Mouse (Mus musculus) liver, postnatal 0 days (tissue): Measurements from ENCODE around the gene Ptpn22. TPM values are rescaled to one million over a fixed set of nuclear protein-coding genes. Genes with fewer than 3 reads are reported as not detected.

ENCODE experiments used
- ATAC-seq: fragments of 200-750 bp; cut with Nextera tagmentation; 2 replicates; pipeline ENCODE4 v1.8.0; 2017; ENCODE audit warnings: mild to moderate bottlenecking, moderate library complexity
- DNase-seq: peaks from one replicate; pipeline ENCODE4 v3.0.0-alpha.2; 2016
- H3K27ac ChIP-seq: fragments of 300-500 bp; sonication (generic); 2 replicates; pipeline ENCODE4 v1.5.1; 2014; ENCODE audit warnings: antibody characterized with exemption, moderate library complexity, mild to moderate bottlenecking, low read depth
- H3K27me3 ChIP-seq: fragments of 300-500 bp; sonication (generic); 2 replicates; pipeline ENCODE4 v1.6.1; 2014; ENCODE audit warnings: low read length, control low read depth, mixed read lengths; ENCODE audit not compliant: insufficient read depth
- H3K36me3 ChIP-seq: fragments of 300-500 bp; sonication (generic); replicated peaks from 2 replicates; pipeline ENCODE4 v1.6.1; 2014; ENCODE audit warnings: mild to moderate bottlenecking, control low read depth, low read length, moderate library complexity, mixed read lengths; ENCODE audit not compliant: insufficient read depth
- H3K4me1 ChIP-seq: fragments of 300-500 bp; sonication (generic); 2 replicates; pipeline ENCODE4 v1.6.1; 2014; ENCODE audit warnings: antibody characterized with exemption, mild to moderate bottlenecking, control low read depth; ENCODE audit not compliant: insufficient read depth
- H3K4me2 ChIP-seq: fragments of 300-500 bp; sonication (generic); 2 replicates; pipeline ENCODE4 v1.6.1; 2014; ENCODE audit warnings: low read depth, mild to moderate bottlenecking, low read length, moderate library complexity, mixed read lengths
- H3K4me3 ChIP-seq: fragments of 300-500 bp; sonication (generic); 2 replicates; pipeline ENCODE4 v1.5.1; 2014; ENCODE audit warnings: low read depth, low read length
- H3K9ac ChIP-seq: fragments of 300-500 bp; sonication (generic); replicated peaks from 2 replicates; pipeline ENCODE4 v1.6.1; 2014; ENCODE audit warnings: mild to moderate bottlenecking, moderate library complexity
- H3K9me3 ChIP-seq: fragments of 300-500 bp; sonication (generic); 2 replicates; pipeline ENCODE4 v1.6.1; 2016; ENCODE audit warnings: mild to moderate bottlenecking, control low read depth, low read length, mixed read lengths
- CTCF ChIP-seq: sonication (generic); IDR thresholded peaks from 2 replicates; pipeline ENCODE4 v1.5.1; 2016; ENCODE audit warnings: antibody characterized with exemption, low read depth
- EP300 ChIP-seq: IDR thresholded peaks from 2 replicates; pipeline ENCODE4 v1.6.1; 2016; ENCODE audit warnings: antibody characterized with exemption, low read depth, mild to moderate bottlenecking
- WGBS: fragments of 180-500 bp; shearing (Covaris S2); extraction: QIAGEN DNeasy Blood & Tissue Kit; methylation state at CpG from one replicate; pipeline ENCODE4 v1.1.7; 2014; ENCODE audit not compliant: insufficient replicate concordance; 5-methylcytosine and 5-hydroxymethylcytosine counted together
- polyA plus RNA-seq: library from polyadenylated mRNA; unstranded; fragments of >200 nt; fragmentation: Nextera tagmentation; extraction: Ambion mirVana; gene quantifications from 2 replicates; pipeline ENCODE4 v1.2.1, GENCODE M21; 2015

The Ptpn22 gene
- polyA plus RNA-seq, 1 experiment from 2014 or later: 3.0 TPM

- WGBS: under 1% methylated on average over 7 of the region's 7 CpGs
- TF ChIP-seq EP300: no peak
- TF ChIP-seq CTCF: no peak
- H3K4me2 ChIP-seq: peak overlapping the region; percentile 72
Observed at GRCm38 (mm10) chr3:103915509-103915896, 55.9 kb downstream of the Ptpn22 start.

GRCm38 (mm10) chr3:103916205-103916838, 56.7 kb downstream of the Ptpn22 start:
- no peak for TF ChIP-seq EP300
- no peak for TF ChIP-seq CTCF
- DNase-seq (peak; percentile 23), ATAC-seq (no peak)
- Histone ChIP-seq H3K27ac (peak overlapping the region; percentile 4; the same call in 1 of the 2 replicates), H3K4me3 (peak overlapping the region; percentile 85), H3K9me3 (no peaks in the 10 kb centered on the region), H3K36me3 (peaks cover 5% of the 10 kb centered on the region; the same call in 1 of the 2 replicates), H3K27me3 (no peaks in the 10 kb centered on the region), H3K4me1 (peaks cover 17% of the 10 kb centered on the region), H3K9ac (peak overlapping the region; percentile 60), H3K4me2 (peak overlapping the region; percentile 72)
- 14% methylated on average over 5 of the region's 5 CpGs for WGBS

More at GRCm38 (mm10) chr3:103915509-103915896, 55.9 kb downstream of the Ptpn22 start:
- Histone ChIP-seq H3K9ac (peak overlapping the region; percentile 98), H3K36me3 (peaks cover 5% of the 10 kb centered on the region; the same call in 1 of the 2 replicates), H3K27ac (peak overlapping the region; percentile 97), H3K4me1 (peaks cover 17% of the 10 kb centered on the region), H3K9me3 (no peaks in the 10 kb centered on the region), H3K4me3 (peak overlapping the region; percentile 85), H3K27me3 (no peaks in the 10 kb centered on the region)
- ATAC-seq (no peak), DNase-seq (no peak)

- peak overlapping the region; percentile 72 for H3K4me2 ChIP-seq
- H3K4me3 ChIP-seq: peak overlapping the region; percentile 85
- no peaks in the 10 kb centered on the region for H3K9me3 ChIP-seq
- H3K36me3 ChIP-seq: peaks cover 5% of the 10 kb centered on the region; the same call in 1 of the 2 replicates
- DNase-seq (no peak), ATAC-seq (no peak)
- H3K27ac ChIP-seq: no peak overlapping the region
- H3K27me3 ChIP-seq: no peaks in the 10 kb centered on the region
- TF ChIP-seq EP300 (no peak), CTCF (no peak)
- 39% methylated on average over 3 of the region's 3 CpGs for WGBS
- H3K4me1 ChIP-seq: peaks cover 17% of the 10 kb centered on the region
- peak overlapping the region; percentile 60; the same call in 1 of the 2 replicates for H3K9ac ChIP-seq
Observed at GRCm38 (mm10) chr3:103916839-103917237, 57.2 kb downstream of the Ptpn22 start.

DNA sequence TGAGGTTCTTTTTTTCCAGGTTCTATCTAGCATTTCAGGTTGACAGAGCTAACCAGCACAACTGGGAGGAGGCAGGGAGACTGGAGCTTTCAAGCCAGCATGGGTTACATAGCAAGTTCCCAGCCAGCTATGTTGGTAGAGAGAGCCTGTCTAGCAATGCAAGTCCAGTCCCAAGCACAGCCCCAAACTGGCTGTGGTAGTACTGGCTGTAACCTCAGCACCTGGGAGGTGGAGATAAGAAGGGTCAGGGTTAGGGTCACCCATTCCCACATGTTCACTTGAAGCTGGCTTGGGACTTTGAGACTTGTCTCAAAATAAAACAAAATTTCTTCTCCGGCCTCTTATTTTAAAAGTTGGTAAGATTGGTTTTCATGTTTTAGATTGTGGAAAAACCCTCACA, 60.5 kb downstream of the Ptpn22 start:
- Histone ChIP-seq H3K4me2 (no peak overlapping the region), H3K4me3 (no peak overlapping the region), H3K4me1 (peaks cover 26% of the 10 kb centered on the region), H3K27ac (no peak overlapping the region), H3K9ac (no peak overlapping the region), H3K36me3 (peaks cover 5% of the 10 kb centered on the region; the same call in 1 of the 2 replicates), H3K9me3 (no peaks in the 10 kb centered on the region), H3K27me3 (no peaks in the 10 kb centered on the region)
- WGBS: 83% methylated on average over 1 of the region's 1 CpGs
- TF ChIP-seq CTCF: no peak
- no peak for TF ChIP-seq EP300
- no peak for ATAC-seq
- no peak for DNase-seq

DNA sequence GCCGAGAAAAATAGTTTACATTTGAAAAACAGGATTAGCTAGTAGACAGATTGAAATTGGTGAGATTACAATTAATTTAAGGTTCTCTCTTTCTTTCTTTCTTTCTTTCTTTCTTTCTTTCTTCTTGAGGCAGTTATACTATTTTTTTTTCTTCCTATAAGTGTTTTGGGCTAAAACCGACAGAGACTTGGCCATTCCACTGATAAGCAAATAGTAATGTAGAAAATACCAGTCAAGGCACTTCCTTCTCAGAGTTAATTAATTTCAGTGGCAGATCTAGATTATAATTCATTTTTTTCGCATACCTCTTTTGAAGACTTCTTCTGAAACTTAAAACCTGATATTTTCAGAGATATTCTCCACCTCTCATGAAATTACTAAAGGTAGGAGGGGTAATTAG, 65.7 kb downstream of the Ptpn22 start:
- WGBS: 65% methylated on average over 3 of the region's 3 CpGs
- Histone ChIP-seq H3K27ac (no peak overlapping the region), H3K36me3 (peaks cover 12% of the 10 kb centered on the region), H3K9me3 (no peaks in the 10 kb centered on the region), H3K4me3 (no peak overlapping the region), H3K27me3 (no peaks in the 10 kb centered on the region), H3K9ac (no peak overlapping the region), H3K4me2 (no peak overlapping the region), H3K4me1 (peaks cover 9% of the 10 kb centered on the region)
- no peak for ATAC-seq
- DNase-seq: no peak
- no peak for TF ChIP-seq CTCF
- TF ChIP-seq EP300: no peak

DNA sequence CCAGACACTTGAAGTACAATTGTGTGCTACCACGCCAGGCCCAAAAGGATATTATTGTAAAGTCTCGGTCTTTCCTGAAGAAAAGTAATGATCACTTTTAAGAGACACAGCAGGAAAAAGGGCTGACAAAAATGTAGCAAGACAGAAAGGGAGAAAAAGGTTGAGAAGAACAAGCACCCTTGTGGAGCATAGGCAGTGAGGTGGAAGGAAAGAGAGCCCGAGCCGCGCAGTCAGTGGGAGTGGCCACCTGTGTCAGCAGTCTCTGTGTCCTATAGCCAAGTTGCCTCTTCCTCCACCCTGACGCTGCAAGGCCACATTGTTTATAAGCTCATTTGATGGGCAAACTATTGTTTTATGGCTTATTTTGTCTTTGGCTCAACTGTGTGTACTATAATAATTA, 67.9 kb downstream of the Ptpn22 start:
- Histone ChIP-seq H3K9ac (no peak overlapping the region), H3K9me3 (no peaks in the 10 kb centered on the region), H3K4me2 (peak overlapping the region; percentile 48), H3K4me1 (peaks cover 9% of the 10 kb centered on the region), H3K36me3 (peaks cover 17% of the 10 kb centered on the region), H3K27ac (peak overlapping the region; percentile 12; the same call in 1 of the 2 replicates), H3K27me3 (no peaks in the 10 kb centered on the region), H3K4me3 (no peak overlapping the region)
- ATAC-seq (0 out of 2 replicates have a peak, but pooled peaks have one; percentile 40), DNase-seq (peak; percentile 44)
- TF ChIP-seq CTCF (no peak), EP300 (no peak)
- WGBS: 49% methylated on average over 6 of the region's 6 CpGs
